Mouse (Mus musculus) frontal cortex, postnatal 14 days (tissue): ENCODE measurements around the gene Qars.

Experiments
- DNase-seq, 2 experiments: peaks; one replicate each; pipeline ENCODE4 v3.0.0; 2022; ENCODE audit warnings: low spot score in 2 of 2

Gene Qars

GRCm38 (mm10) chr9:108530954-108531353 lies 23.4 kb downstream of the Qars start:
- no peak for DNase-seq

GRCm38 (mm10) chr9:108531496-108531895 lies 24.0 kb downstream of the Qars start:
- no peak for DNase-seq

GRCm38 (mm10) chr9:108540846-108541245 lies 33.3 kb downstream of the Qars start:
- no peak for DNase-seq

- no peak for DNase-seq
Observed at GRCm38 (mm10) chr9:108545986-108546385, 38.5 kb downstream of the Qars start.

GRCm38 (mm10) chr9:108546875-108547274 lies 39.4 kb downstream of the Qars start:
- no peak for DNase-seq

GRCm38 (mm10) chr9:108559169-108559568 lies 51.7 kb downstream of the Qars start:
- no peak for DNase-seq

GRCm38 (mm10) chr9:108560227-108560841 lies 52.8 kb downstream of the Qars start, which contains the start of gene Impdh2:
TSS of gene Impdh2 (plus strand) at chr9:108560286.
- DNase-seq: peak; percentile 91 to 92

- DNase-seq: no peak
Observed at GRCm38 (mm10) chr9:108563671-108564070, 56.2 kb downstream of the Qars start.

- no peak for DNase-seq
Observed at GRCm38 (mm10) chr9:108564131-108564530, 56.6 kb downstream of the Qars start.
